Mouse (Mus musculus) kidney, adult 2 months (tissue): Measurements from ENCODE around the gene Arsg.

Experiments
- CTCF ChIP-seq: fragments of 200-500 bp; conservative IDR thresholded peaks from 2 replicates; pipeline ENCODE4 v1.5.1; 2011; ENCODE audit warnings: low read depth, mild to moderate bottlenecking, control low read depth, low read length, moderate library complexity, mixed read lengths; ENCODE audit not compliant: insufficient read depth, insufficient read length
- POLR2A ChIP-seq: fragments of 200-500 bp; IDR thresholded peaks from one replicate; pipeline ENCODE4 v1.6.1; 2011; ENCODE audit warnings: low read depth, low read length, control low read depth

DNA sequence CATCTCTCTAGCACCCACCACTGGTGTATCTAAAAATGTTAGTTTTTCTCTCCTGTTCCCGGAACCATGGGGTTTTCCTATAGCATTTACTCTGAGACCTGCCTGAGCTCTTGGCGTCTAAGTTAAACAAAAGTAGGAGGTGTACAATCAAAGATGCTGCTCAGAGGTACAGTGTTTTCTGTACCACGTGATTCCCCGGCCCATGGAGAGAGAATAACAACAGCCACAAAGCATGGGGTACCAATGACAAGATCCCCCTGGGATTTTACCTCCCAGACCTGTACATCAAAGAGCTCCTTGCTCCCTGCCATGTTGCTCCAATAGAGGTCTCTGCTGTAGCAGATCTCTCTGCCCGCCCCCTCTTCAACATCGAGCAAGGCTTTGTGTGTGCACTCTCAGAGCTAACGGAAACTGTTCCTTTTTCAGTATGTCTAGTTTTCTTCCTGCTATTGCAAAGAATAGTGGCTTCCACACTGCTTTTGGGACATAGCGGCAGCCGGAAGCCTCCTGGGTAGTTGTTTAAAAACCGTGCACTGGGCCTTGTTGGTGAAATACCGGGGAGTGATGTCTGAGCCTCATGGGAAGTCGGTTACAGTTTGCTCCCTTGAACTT is 95.9 kb downstream of the Arsg start:
- TF ChIP-seq POLR2A (no peak), CTCF (no peak)
